Mouse (Mus musculus) cerebellum, adult 2 months (tissue): ENCODE results near the gene Siae.

Experiments
- CTCF ChIP-seq: fragments of 200-500 bp; IDR thresholded peaks from 2 replicates; pipeline ENCODE4 v1.5.1; 2011; ENCODE audit warnings: low read depth, mild to moderate bottlenecking, control low read depth, low read length, moderate library complexity, borderline replicate concordance; ENCODE audit not compliant: insufficient read depth
- POLR2A ChIP-seq: fragments of 200-500 bp; IDR thresholded peaks from 2 replicates; pipeline ENCODE4 v1.6.1; 2011; ENCODE audit warnings: low read length, control low read depth, borderline replicate concordance; ENCODE audit not compliant: insufficient read depth

DNA sequence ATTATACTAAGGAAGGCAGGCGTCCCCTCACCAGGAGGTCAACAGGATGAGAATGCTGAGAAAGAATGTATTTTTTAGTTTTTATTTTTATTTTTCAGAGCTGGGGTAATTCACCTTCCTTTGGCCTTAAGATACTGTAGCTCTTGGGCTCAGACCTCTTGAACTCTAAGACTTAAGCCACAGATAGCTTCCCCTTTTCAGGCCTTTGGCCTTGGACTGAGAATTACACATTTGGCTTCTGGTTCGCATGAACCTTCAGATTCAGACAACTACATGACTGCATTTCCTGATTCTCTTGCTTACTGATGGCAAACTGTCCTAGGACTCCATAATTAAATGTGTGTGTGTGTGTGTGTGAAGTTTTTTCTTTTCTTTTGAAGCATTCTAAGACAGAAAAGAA, 43.1 kb downstream of the Siae start:
- TF ChIP-seq CTCF: no peak
- TF ChIP-seq POLR2A: no peak
